Mouse (Mus musculus) CH12.LX (cell line): ENCODE measurements around the gene Trappc11. TPM values are rescaled to one million over a fixed set of nuclear protein-coding genes. Genes with fewer than 3 reads are reported as not detected.

Experiments
- DNase-seq: peaks from one replicate; pipeline ENCODE4 v3.0.0-alpha.2; 2013; ENCODE audit errors: extremely low read depth
- H3K27ac ChIP-seq: 2 replicates; pipeline ENCODE4 v1.5.1; 2012; ENCODE audit warnings: low read depth, mild to moderate bottlenecking, control low read depth, moderate library complexity; ENCODE audit not compliant: insufficient read depth
- H3K27me3 ChIP-seq: replicated peaks from 2 replicates; pipeline ENCODE3; 2012; ENCODE audit warnings: inconsistent platforms
- H3K36me3 ChIP-seq, 2 experiments: replicated peaks in 1 of 2; 2 replicates each; pipeline versions ENCODE3 to v1.6.1; 2012; ENCODE audit warnings: inconsistent platforms in 1 of 2, low read length in 1 of 2, mild to moderate bottlenecking in 1 of 2, mixed read lengths in 1 of 2, moderate library complexity in 1 of 2; ENCODE audit not compliant: control insufficient read depth in 1 of 2, insufficient read depth in 1 of 2
- H3K4me1 ChIP-seq, 2 experiments: 2 replicates each; pipeline ENCODE4 v1.6.1; 2012; ENCODE audit warnings: inconsistent platforms in 1 of 2, moderate library complexity in 1 of 2; ENCODE audit not compliant: insufficient read depth in 2 of 2, control insufficient read depth in 1 of 2
- H3K4me2 ChIP-seq: 2 replicates; pipeline ENCODE4 v1.6.1; 2012; ENCODE audit warnings: low read depth, mild to moderate bottlenecking, control low read depth; ENCODE audit not compliant: poor library complexity, insufficient read depth, severe bottlenecking
- H3K4me3 ChIP-seq, 3 experiments: fragments of 150-350 bp in 1 of 3; sonication (generic) in 1 of 3; replicated peaks in 1 of 3; 2 replicates each; pipeline versions ENCODE3 to v1.5.1; 2011 to 2012; ENCODE audit warnings: low read depth in 2 of 3, low read length in 2 of 3, mild to moderate bottlenecking in 2 of 3, moderate library complexity in 2 of 3, control low read depth in 1 of 3, improper control_type of control experiment in 1 of 3, inconsistent platforms in 1 of 3, mixed read lengths in 1 of 3; ENCODE audit not compliant: poor library complexity in 1 of 3
- H3K79me2 ChIP-seq: replicated peaks from 2 replicates; pipeline ENCODE4 v1.6.1; 2012; ENCODE audit warnings: mild to moderate bottlenecking, moderate library complexity; ENCODE audit not compliant: control insufficient read depth, poor library complexity, insufficient read depth, severe bottlenecking; ENCODE audit errors: extremely low read depth
- H3K9ac ChIP-seq: 2 replicates; pipeline ENCODE4 v1.6.1; 2012; ENCODE audit warnings: low read depth, mild to moderate bottlenecking, control low read depth, moderate library complexity; ENCODE audit not compliant: insufficient read depth
- H3K9me3 ChIP-seq: replicated peaks from 2 replicates; pipeline ENCODE3; 2012; ENCODE audit warnings: low read length, inconsistent platforms, mixed read lengths
- CHD1 ChIP-seq: IDR thresholded peaks from 2 replicates; pipeline ENCODE4 v1.6.1; 2012; ENCODE audit warnings: low read depth, low read length, improper control_type of control experiment, inconsistent platforms
- CHD2 ChIP-seq: IDR thresholded peaks from 2 replicates; pipeline ENCODE4 v1.6.1; 2011; ENCODE audit warnings: low read length, improper control_type of control experiment
- ELF1 ChIP-seq: IDR thresholded peaks from 2 replicates; pipeline ENCODE4 v1.6.1; 2014; ENCODE audit warnings: low read depth, mild to moderate bottlenecking, inconsistent platforms, low read length, improper control_type of control experiment
- HCFC1 ChIP-seq: IDR thresholded peaks from 2 replicates; pipeline ENCODE4 v1.6.1; 2012; ENCODE audit warnings: low read depth, mild to moderate bottlenecking, inconsistent platforms, low read length, improper control_type of control experiment
- IRF4 ChIP-seq: IDR thresholded peaks from 2 replicates; pipeline ENCODE4 v1.6.1; 2014; ENCODE audit warnings: low read depth, mild to moderate bottlenecking, inconsistent platforms, low read length, improper control_type of control experiment
- JUND ChIP-seq: conservative IDR thresholded peaks from 2 replicates; pipeline ENCODE4 v1.6.1; 2011; ENCODE audit warnings: low read depth, low read length, improper control_type of control experiment
- KAT2A ChIP-seq: IDR thresholded peaks from 2 replicates; pipeline ENCODE4 v1.6.1; 2012; ENCODE audit warnings: low read length, improper control_type of control experiment, inconsistent platforms; ENCODE audit not compliant: insufficient replicate concordance
- MAFK ChIP-seq: IDR thresholded peaks from 2 replicates; pipeline ENCODE4 v1.6.1; 2011; ENCODE audit warnings: low read length, improper control_type of control experiment; ENCODE audit not compliant: insufficient replicate concordance
- MAX ChIP-seq: IDR thresholded peaks from 2 replicates; pipeline ENCODE4 v1.6.1; 2011; ENCODE audit warnings: low read length, improper control_type of control experiment
- MXI1 ChIP-seq: IDR thresholded peaks from 2 replicates; pipeline ENCODE4 v1.6.1; 2011; ENCODE audit warnings: mild to moderate bottlenecking, low read depth, low read length, improper control_type of control experiment
- MYC ChIP-seq: IDR thresholded peaks from 2 replicates; pipeline ENCODE4 v1.6.1; 2011; ENCODE audit warnings: low read depth, mild to moderate bottlenecking, improper control_type of control experiment, low read length
- NELFE ChIP-seq: IDR thresholded peaks from 2 replicates; pipeline ENCODE4 v1.6.1; 2011; ENCODE audit warnings: low read depth, low read length, improper control_type of control experiment
- NRF1 ChIP-seq: IDR thresholded peaks from 2 replicates; pipeline ENCODE4 v1.6.1; 2014; ENCODE audit warnings: low read depth, mild to moderate bottlenecking, inconsistent platforms, low read length, improper control_type of control experiment, moderate library complexity
- POLR2A ChIP-seq: IDR thresholded peaks from 2 replicates; pipeline ENCODE4 v1.6.1; 2011; ENCODE audit warnings: low read depth, mild to moderate bottlenecking, improper control_type of control experiment, low read length
- RCOR1 ChIP-seq: conservative IDR thresholded peaks from 2 replicates; pipeline ENCODE4 v1.6.1; 2012; ENCODE audit warnings: low read depth, mild to moderate bottlenecking, inconsistent platforms, low read length, improper control_type of control experiment
- SIN3A ChIP-seq: IDR thresholded peaks from 2 replicates; pipeline ENCODE4 v1.6.1; 2012; ENCODE audit warnings: low read length, improper control_type of control experiment, inconsistent platforms
- SMC3 ChIP-seq: IDR thresholded peaks from 2 replicates; pipeline ENCODE4 v1.6.1; 2011; ENCODE audit warnings: low read depth, low read length, improper control_type of control experiment
- TBP ChIP-seq: conservative IDR thresholded peaks from 2 replicates; pipeline ENCODE4 v1.6.1; 2011; ENCODE audit warnings: low read depth, low read length, improper control_type of control experiment
- TCF12 ChIP-seq: IDR thresholded peaks from 2 replicates; pipeline ENCODE4 v1.6.1; 2014; ENCODE audit warnings: low read depth, mild to moderate bottlenecking, inconsistent platforms, low read length, improper control_type of control experiment
- USF1 ChIP-seq: IDR thresholded peaks from 2 replicates; pipeline ENCODE4 v1.6.1; 2014; ENCODE audit warnings: low read depth, mild to moderate bottlenecking, inconsistent platforms, low read length, improper control_type of control experiment
- USF2 ChIP-seq: conservative IDR thresholded peaks from 2 replicates; pipeline ENCODE4 v1.6.1; 2011; ENCODE audit warnings: low read depth, low read length, improper control_type of control experiment
- ZKSCAN1 ChIP-seq: IDR thresholded peaks from 2 replicates; pipeline ENCODE4 v1.6.1; 2012; ENCODE audit warnings: low read depth, inconsistent platforms, low read length, improper control_type of control experiment, borderline replicate concordance
- ZNF384 ChIP-seq: IDR thresholded peaks from 2 replicates; pipeline ENCODE4 v1.6.1; 2012; ENCODE audit warnings: low read depth, low read length, improper control_type of control experiment, inconsistent platforms
- dilution Hi-C: fragments of 300-500 bp; cut with MboI; formaldehyde crosslinking; loops from 2 replicates; pipeline ENCODE4 v1.14.3; 2020; ENCODE audit warnings: low sequenced_read_pairs; ENCODE audit not compliant: extremely low pct_unique_long_range_greater_than_20kb, extremely low pct_ligation_motif_present
- in situ Hi-C: fragments of 300-500 bp; cut with MboI; formaldehyde crosslinking; loops from 3 replicates; pipeline ENCODE4 v1.14.3; 2019; ENCODE audit warnings: low sequenced_read_pairs, low pct_ligation_motif_present, low pct_unique_long_range_greater_than_20kb, mixed read lengths
- polyA plus RNA-seq: library from polyadenylated mRNA; unstranded; fragments of >175 nt; gene quantifications from 2 replicates; pipeline ENCODE4 v1.2.1, GENCODE M21; 2012; ENCODE audit warnings: low read depth; ENCODE audit not compliant: insufficient read length
- total RNA-seq, 2 experiments: library from RNA; depleted of rRNA; stranded (reverse); fragments of 300-350 nt in 1 of 2; fragments of >200 nt in 1 of 2; gene quantifications; 2 replicates each; pipeline ENCODE4 v1.2.3; 2012 to 2014

Gene Trappc11
- 16.3 and 16.6 TPM in 2 replicates for total RNA-seq (2012; rRNA removed)
- 20.8 and 21.1 TPM in 2 replicates for total RNA-seq (2014; rRNA removed)
- 21.0 and 24.6 TPM in 2 replicates for polyA plus RNA-seq

DNA sequence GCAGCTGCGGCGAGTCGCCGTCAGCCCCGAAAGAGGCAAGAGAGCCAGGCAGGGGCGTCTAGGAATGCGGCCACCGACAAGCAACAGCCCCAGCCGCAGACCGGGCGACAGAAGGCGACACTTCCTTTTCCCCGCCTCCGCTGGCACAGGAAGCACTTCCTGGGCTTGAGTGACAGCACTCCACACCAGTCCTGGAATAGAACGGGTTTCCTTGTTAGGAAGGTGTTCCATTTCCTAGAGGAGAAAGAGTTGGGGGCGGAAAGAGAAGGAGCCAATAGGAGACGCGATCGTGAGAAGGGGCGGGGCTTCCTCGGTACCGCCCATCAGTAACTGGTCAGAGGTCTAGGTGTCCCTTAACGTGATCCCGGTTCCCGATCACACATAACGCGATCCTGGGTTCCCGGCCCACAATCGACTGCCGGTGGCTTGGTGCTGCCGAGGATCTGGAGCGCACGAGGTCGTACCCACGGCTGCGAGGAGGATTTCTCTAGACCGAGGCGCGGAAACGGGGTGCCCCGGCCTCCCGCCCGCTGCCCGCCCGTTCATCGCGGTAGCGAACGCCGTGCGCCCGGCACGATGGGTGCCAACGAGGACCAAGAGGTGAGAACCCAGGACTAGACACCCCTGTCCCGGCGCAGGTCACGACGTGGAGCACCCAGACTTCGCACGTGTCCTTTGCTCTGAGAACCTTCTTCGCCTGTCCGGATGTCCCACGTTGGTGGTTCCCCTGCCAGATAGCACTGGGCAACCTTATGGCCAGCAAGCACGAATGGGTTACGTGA lies at the start of gene Trappc11, which contains the start of gene Rwdd4a:
Gene Trappc11, minus strand, starts transcription at position 127 of the 782 bp plus-strand sequence.
Gene Rwdd4a, plus strand, starts transcription at position 321 of the 782 bp plus-strand sequence.
- H3K4me3 ChIP-seq: peak within 1 kb of the TSS; percentile 97 to 100 (median 98)
- H3K9ac ChIP-seq: peak within 1 kb of the TSS; percentile 95
- H3K4me2 ChIP-seq: peak within 1 kb of the TSS; percentile 99
- H3K36me3 ChIP-seq: peaks cover 9 to 43% of the 10 kb centered on the region in 2 experiments
- dilution Hi-C loops: no loop called here
- peaks cover 35% of the 10 kb centered on the region for H3K79me2 ChIP-seq
- peak within 1 kb of the TSS; percentile 60 for H3K27ac ChIP-seq
- TF ChIP-seq ELF1 (peak; percentile 97), MAX (peak; percentile 75; the same call in 1 of the 2 replicates), NELFE (peak; percentile 78), MYC (peak; percentile 61), POLR2A (peak; percentile 87), SIN3A (peak; percentile 86), CHD2 (peak; percentile 98), HCFC1 (peak; percentile 92), NRF1 (no peak; the same call in 1 of the 2 replicates), CHD1 (no peak), TBP (0 out of 2 replicates have a peak, but pooled peaks have one; percentile 41), SMC3 (no peak), MXI1 (peak; percentile 74), USF2 (no peak), KAT2A (peak; percentile 87; the same call in 1 of the 2 replicates)
- TF ChIP-seq, all 38 proteins: peak for 11
- no peaks in the 10 kb centered on the region for H3K9me3 ChIP-seq
- DNase-seq: peak; percentile 98
- H3K4me1 ChIP-seq: peaks cover 0 to 22% of the 10 kb centered on the region in 2 experiments; a peak in 2 of 4 replicates
- H3K27me3 ChIP-seq: no peaks in the 10 kb centered on the region
- in situ Hi-C loops: loop anchor here (10.0 kb wide), 1 partner anchor 141 kb away; the partner anchor contains the start of gene Ing2

GRCm38 (mm10) chr8:47581454-47581853 lies 48.2 kb upstream of the Trappc11 start:
- no peaks in the 10 kb centered on the region for H3K9me3 ChIP-seq
- no peaks in the 10 kb centered on the region for H3K79me2 ChIP-seq
- H3K27me3 ChIP-seq: no peaks in the 10 kb centered on the region
- no peaks in the 10 kb centered on the region for H3K36me3 ChIP-seq
- H3K4me3 ChIP-seq: no peak overlapping the region
- no peak for DNase-seq
- in situ Hi-C loops: no loop called here
- dilution Hi-C loops: no loop called here
- TF ChIP-seq NELFE (no peak), TCF12 (no peak), TBP (no peak), POLR2A (no peak), CHD1 (no peak), ELF1 (no peak), RCOR1 (no peak), MAX (no peak), JUND (no peak), ZNF384 (no peak), HCFC1 (no peak), IRF4 (no peak), SMC3 (no peak), MYC (no peak), USF1 (no peak), MAFK (no peak), ZKSCAN1 (no peak)
- H3K27ac ChIP-seq: no peak overlapping the region
- H3K4me1 ChIP-seq: no peaks in the 10 kb centered on the region
- H3K4me2 ChIP-seq: no peak overlapping the region
- H3K9ac ChIP-seq: no peak overlapping the region
